Comparison of ENCODE assay signal across 10 mouse cellular contexts in genomic region chr11:105345284-105345683, GRCm38 (mm10). TPM values are rescaled to one million over a fixed set of nuclear protein-coding genes. Genes with fewer than 3 reads are reported as not detected.
DNase-seq lines count a peak whose midpoint lies in the region; ATAC-seq and TF ChIP-seq lines count a peak whose summit lies in the region.
"Had no signal": no experiment of that assay in that cellular context is flagged by ENCODE, and none has a peak within 500 bp of the region (broad histone marks: within the 10 kb centered on the region; RNA-seq: fewer than 3 reads in every experiment).

No protein-coding gene starts in this region.

- no peak overlapping the region for H3K4me3 ChIP-seq in cerebellum, adult 2 months (replicated peaks; ENCODE audit: insufficient read depth, low read depth, low read length)
- no peak overlapping the region for H3K4me3 ChIP-seq in limb, embryonic 11.5 days (ENCODE audit: low read depth, low read length)
- H3K4me3 ChIP-seq in limb, embryonic 10.5 days = no peak overlapping the region
- H3K4me3 ChIP-seq: midbrain, embryonic 10.5 days had no signal

- TF ChIP-seq CTCF in cerebellum, adult 2 months (IDR thresholded peaks at IDR 0.05; ENCODE audit: borderline replicate concordance, insufficient read depth, low read depth, low read length) = peak; percentile 44; the same call in 1 of the 2 replicates

- no peak overlapping the region for H3K4me2 ChIP-seq in limb, embryonic 11.5 days (ENCODE audit: low read depth, severe bottlenecking)

- DNase-seq in cerebellum, adult 2 months = no peak
- no peak for DNase-seq in cerebellum, adult 11-12 months
- DNase-seq in limb, embryonic 11.5 days (ENCODE audit: low spot score) = peak; percentile 52
- no peak for DNase-seq in limb, embryonic 10.5 days (ENCODE audit: low spot score)
- DNase-seq in embryo, embryonic 10.5 days (ENCODE audit: low spot score) = peak; percentile 57
- DNase-seq in naive thymus-derived CD4-positive, alpha-beta T cell, adult 2 months (ENCODE audit: low read depth) = peak; percentile 11
- DNase-seq in cerebellum, adult 9-11 months = no peak
- no peak for DNase-seq in right cerebral cortex, postnatal 4 days

- 76% methylated on average over 2 of the region's 2 CpGs for WGBS in cerebellum, adult 2 months
- 83% methylated on average over 2 of the region's 2 CpGs for WGBS in limb, embryonic 11.5 days
- 83% methylated on average over 2 of the region's 2 CpGs for WGBS in limb, embryonic 10.5 days

- ATAC-seq in limb, embryonic 11.5 days (ENCODE audit: insufficient number of reproducible peaks, low FRiP score, low TSS enrichment, low read depth) = no peak
- ATAC-seq: Patski had no signal

- no peaks in the 10 kb centered on the region for H3K9me3 ChIP-seq in limb, embryonic 11.5 days (ENCODE audit: control insufficient read depth, low read length)
- no peaks in the 10 kb centered on the region for H3K9me3 ChIP-seq in limb, embryonic 10.5 days (replicated peaks)
- H3K9me3 ChIP-seq: midbrain, embryonic 10.5 days had no signal

- H3K27ac ChIP-seq in cerebellum, adult 2 months (ENCODE audit: insufficient read depth, low read length) = no peak overlapping the region
- H3K27ac ChIP-seq in limb, embryonic 11.5 days (replicated peaks; ENCODE audit: low read depth, low read length) = no peak overlapping the region
- H3K27ac ChIP-seq in limb, embryonic 10.5 days = no peak overlapping the region
- H3K27ac ChIP-seq: midbrain, embryonic 10.5 days had no signal

- H3K36me3 ChIP-seq in limb, embryonic 11.5 days (ENCODE audit: control insufficient read depth, insufficient read depth, low read length) = peaks cover 27% of the 10 kb centered on the region
- peaks cover 100% of the 10 kb centered on the region for H3K36me3 ChIP-seq in limb, embryonic 10.5 days

- H3K9ac ChIP-seq in limb, embryonic 11.5 days (ENCODE audit: low read length) = no peak overlapping the region

- TF ChIP-seq POLR2A in cerebellum, adult 2 months (IDR thresholded peaks at IDR 0.05; ENCODE audit: borderline replicate concordance, insufficient read depth, low read length) = no peak

- H3K4me1 ChIP-seq in cerebellum, adult 2 months (ENCODE audit: control insufficient read depth, insufficient read depth, low read length) = peaks cover 8% of the 10 kb centered on the region
- H3K4me1 ChIP-seq in limb, embryonic 11.5 days (ENCODE audit: control insufficient read depth, insufficient read depth, low read length) = no peaks in the 10 kb centered on the region
- no peaks in the 10 kb centered on the region for H3K4me1 ChIP-seq in limb, embryonic 10.5 days

- no peaks in the 10 kb centered on the region for H3K27me3 ChIP-seq in cerebellum, adult 2 months (ENCODE audit: control insufficient read depth, insufficient read depth, low read length)
- no peaks in the 10 kb centered on the region for H3K27me3 ChIP-seq in limb, embryonic 11.5 days (ENCODE audit: control insufficient read depth, insufficient read depth, low read length)
- H3K27me3 ChIP-seq in limb, embryonic 10.5 days (ENCODE audit: low read depth, poor library complexity, severe bottlenecking) = no peaks in the 10 kb centered on the region
- H3K27me3 ChIP-seq: Patski had no signal

RNA-seq across cellular contexts. Expression of gene Mrc2, which starts 52.8 kb away (rescaled TPM):
- polyA plus RNA-seq in cerebellum, adult 2 months (2012; rRNA removed) = 3.6 and 4.4 TPM in 2 replicates
- polyA plus RNA-seq in limb, embryonic 11.5 days (2014; fragmentation: Nextera tagmentation; extraction: Ambion mirVana) = 14.6 and 14.7 TPM in 2 replicates
- 27.6 and 31.6 TPM in 2 replicates for polyA plus RNA-seq in limb, embryonic 10.5 days (2016; fragmentation: Nextera tagmentation; extraction: Ambion mirVana)

Comparison
In these comparisons a context has a peak if more than half of its experiments do, and no peak if none do; other contexts are left out.
1. DNase-seq: peak in limb, embryonic 11.5 days (single experiment), embryo, embryonic 10.5 days (single experiment) and naive thymus-derived CD4-positive, alpha-beta T cell, adult 2 months (single experiment); none in cerebellum, adult 2 months (0 of 2), cerebellum, adult 11-12 months (single experiment), limb, embryonic 10.5 days (single experiment), cerebellum, adult 9-11 months (single experiment) and right cerebral cortex, postnatal 4 days (single experiment).